Mouse (Mus musculus): Measurements from ENCODE around the gene Tmem237.

The Tmem237 gene

GRCm38 (mm10) chr1:59119720-59120457 is at the start of gene Tmem237:
TSS of gene Tmem237 (minus strand) at chr1:59120408.
- peak; percentile 88 for DNase-seq

GRCm38 (mm10) chr1:59169586-59169985 is 49.4 kb upstream of the Tmem237 start:
- no peak for DNase-seq

DNA sequence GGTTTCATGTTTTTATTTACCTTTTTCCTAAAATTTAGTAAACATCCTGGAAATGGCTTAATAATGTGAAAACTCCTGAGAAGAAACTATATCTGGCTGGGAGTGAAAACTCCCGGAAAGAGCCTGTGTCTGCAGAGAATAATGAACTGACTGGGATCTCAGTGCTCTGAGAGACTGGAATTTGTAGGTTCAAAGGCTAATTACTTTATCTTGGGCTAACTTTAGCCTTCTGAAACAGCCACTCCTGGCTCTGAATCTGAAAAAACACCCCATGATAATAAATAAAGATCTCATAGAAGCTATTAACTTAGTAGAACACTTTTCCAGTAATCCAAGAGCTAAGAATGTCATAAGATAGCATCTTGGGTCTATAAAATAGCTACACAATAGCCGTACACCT is 48.3 kb upstream of the Tmem237 start:
- DNase-seq: no peak

DNA sequence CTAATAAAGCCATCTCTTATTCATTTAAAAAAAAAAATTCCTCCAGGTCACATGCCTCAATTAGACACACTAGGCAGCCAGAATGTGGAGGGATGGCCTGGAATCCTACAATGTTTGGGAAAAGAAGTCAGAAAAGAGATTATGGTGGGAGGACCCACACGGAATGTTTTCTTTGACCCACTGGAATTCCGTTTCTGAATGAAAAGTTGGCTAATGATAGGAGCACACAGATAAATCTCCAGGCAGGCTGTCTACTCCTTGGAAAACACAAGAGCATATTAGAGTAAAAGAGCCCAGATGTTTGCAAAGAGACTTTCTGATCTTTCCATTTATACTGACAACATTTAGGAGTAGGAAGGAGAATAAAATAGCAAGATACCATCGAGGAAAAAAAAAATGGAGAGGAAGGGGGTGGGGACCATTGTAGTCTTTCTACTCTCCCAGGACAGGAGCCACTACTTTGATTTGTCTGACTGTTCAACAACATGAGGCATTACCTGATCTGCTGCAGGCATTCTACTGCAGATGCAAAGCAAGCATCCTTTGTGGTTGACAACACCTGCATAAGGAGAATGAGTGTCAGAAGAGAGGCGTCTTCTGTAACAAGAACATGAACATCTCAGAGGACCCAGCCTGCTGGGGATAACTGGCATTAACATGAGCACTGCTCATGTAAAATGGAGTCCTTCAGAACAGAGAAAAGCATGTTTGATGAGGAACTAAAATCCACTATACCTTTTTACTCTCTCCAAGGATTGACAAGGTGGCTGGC is 47.6 kb upstream of the Tmem237 start:
- no peak for DNase-seq

GRCm38 (mm10) chr1:59166232-59166905 is 46.2 kb upstream of the Tmem237 start:
- DNase-seq: no peak

GRCm38 (mm10) chr1:59163918-59164317 is 43.7 kb upstream of the Tmem237 start:
- no peak for DNase-seq

GRCm38 (mm10) chr1:59163030-59163461 is 42.8 kb upstream of the Tmem237 start, which contains the start of gene Mpp4:
TSS of gene Mpp4 (minus strand) at chr1:59163389.
- DNase-seq: no peak

DNA sequence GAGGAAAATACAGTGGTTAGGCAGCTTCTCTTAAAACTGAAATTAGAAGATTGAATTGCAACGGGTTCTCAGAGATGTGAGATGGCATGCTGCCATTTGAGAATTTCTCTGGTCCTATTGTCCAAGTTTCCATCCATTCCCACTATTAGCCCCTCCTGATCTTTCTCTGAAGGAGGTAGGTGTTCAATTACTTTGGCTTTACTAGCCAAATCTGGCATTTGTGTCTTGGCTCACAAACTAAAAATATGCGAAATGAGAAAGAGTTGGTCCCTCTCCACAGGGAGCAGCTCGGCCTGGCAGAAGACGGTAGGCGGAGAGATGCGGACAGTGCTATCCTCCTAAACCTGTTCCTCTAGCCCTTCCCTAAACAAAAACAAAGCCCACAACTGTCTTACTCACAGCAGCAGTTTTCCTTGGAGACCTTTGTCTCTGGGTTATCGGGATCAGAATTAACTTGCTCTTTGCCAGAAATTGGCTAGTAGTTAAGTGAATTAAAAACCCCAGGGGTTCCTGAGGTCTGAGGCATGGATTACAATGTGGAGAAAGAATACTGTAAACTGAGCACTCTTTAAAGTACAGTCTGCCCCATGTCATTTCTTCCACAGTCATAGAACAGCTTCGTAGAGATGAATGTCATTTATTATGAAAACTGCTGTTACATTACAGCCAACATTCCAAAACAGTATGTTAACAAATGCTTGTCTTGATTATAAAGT is 42.3 kb upstream of the Tmem237 start:
- DNase-seq: no peak

GRCm38 (mm10) chr1:59161396-59161795 is 41.2 kb upstream of the Tmem237 start:
- DNase-seq: no peak

DNA sequence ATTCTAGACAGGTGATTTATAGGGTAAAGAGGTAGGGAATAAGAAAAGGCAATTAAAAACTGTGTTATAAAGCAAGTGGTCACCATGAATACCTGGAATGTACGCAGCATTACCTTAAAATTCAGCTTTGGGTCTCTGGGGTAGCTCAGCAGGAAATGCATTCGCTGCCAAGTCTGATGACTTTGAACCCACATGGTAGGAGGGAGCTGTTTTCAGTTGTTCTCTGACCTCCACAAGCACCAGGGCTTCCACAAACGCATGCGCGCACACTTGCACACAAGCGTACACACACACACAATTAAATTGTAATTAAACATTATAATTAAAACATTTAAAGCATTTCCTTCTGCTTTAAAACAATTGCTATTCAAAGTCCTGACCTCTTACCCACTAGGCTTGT is 40.7 kb upstream of the Tmem237 start:
- DNase-seq: no peak

- DNase-seq: no peak
These were observed 38.9 kb upstream of the Tmem237 start for GRCm38 (mm10) chr1:59159136-59159535.

DNA sequence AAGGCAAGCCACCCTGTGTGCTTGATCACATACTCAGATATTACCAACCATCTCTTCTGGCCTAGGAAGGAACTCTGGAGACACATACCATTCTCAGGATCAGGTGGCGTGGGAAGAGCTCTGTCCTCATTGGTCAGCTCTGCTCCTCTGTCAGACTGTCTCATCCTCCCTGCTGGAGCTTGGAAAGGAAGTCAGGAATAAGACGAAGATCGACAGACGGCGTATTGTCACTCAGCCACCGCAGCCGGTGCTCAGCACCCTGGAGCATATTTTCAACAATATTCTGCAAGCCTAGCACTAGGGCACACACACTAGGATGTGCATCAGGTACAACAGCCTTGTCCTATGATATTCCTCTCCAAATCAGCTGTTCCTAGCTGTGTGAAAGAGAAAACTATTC is 38.3 kb upstream of the Tmem237 start:
- no peak for DNase-seq

GRCm38 (mm10) chr1:59157846-59158245 is 37.6 kb upstream of the Tmem237 start:
- DNase-seq: no peak

GRCm38 (mm10) chr1:59152346-59152745 is 32.1 kb upstream of the Tmem237 start:
- no peak for DNase-seq

DNA sequence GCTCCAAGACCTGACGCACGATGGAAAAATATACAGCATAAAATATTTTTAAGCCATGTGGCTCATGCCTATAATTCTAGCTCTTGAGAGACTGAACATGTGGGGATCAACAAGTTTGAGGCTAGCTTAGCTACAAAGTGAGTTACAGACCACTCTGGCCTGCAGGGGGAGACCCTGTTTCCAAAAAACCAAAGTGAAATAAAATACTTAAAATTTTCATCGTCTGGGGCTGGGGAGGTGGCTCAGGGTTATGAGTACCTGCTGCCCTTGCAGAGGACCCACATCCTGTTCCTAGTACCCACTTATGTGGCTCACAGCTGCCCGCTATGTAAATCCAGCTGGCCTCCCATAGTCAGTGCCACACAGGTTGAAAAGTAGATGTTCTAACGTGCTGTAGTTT is 30.3 kb upstream of the Tmem237 start:
- DNase-seq: no peak

GRCm38 (mm10) chr1:59144543-59144942 is 24.3 kb upstream of the Tmem237 start:
- no peak for DNase-seq

GRCm38 (mm10) chr1:59142809-59143208 is 22.6 kb upstream of the Tmem237 start:
- no peak for DNase-seq

- DNase-seq: no peak
These were observed 14.2 kb upstream of the Tmem237 start for GRCm38 (mm10) chr1:59134419-59134818.

GRCm38 (mm10) chr1:59128879-59129278 is 8.7 kb upstream of the Tmem237 start:
- no peak for DNase-seq

DNA sequence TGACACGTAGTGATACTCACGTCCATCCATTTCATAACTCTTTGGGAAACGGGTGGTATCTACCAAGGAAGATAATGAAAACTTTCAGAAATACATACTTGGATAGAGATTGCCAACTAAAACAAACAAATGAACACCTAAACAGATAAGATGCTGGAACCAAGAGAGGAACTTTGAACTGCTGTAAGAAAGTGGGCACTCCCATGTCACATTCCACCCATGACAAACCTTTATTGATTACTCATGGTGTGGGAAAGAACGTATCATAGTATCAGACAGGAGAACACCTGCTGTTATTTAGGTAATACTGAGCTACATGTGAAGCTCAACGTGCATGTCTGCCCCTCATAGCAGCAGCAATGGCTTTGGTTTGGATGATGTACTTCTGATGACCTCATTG is 5.3 kb upstream of the Tmem237 start:
- DNase-seq: no peak

DNA sequence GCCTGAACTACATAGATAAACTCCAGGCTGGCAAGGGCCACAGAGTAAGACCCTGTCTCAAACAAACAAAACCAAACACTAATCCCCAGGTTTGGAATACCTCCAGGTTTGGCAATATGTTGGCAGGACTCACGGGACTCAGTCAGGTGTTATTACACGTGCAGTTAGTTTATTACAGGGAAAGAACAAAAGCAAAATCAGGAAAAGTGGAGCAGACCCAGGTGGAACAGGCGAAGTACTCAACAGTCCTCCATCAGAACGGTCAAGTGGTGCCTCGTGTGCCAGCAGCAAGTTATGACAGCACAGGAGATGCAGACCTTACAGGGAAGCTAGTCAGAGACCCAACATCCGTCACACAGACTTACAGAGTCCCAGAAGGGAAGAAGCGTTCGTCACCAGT is 9.7 kb downstream of the Tmem237 start:
- no peak for DNase-seq

GRCm38 (mm10) chr1:59102071-59102470 is 18.1 kb downstream of the Tmem237 start:
- no peak for DNase-seq

DNA sequence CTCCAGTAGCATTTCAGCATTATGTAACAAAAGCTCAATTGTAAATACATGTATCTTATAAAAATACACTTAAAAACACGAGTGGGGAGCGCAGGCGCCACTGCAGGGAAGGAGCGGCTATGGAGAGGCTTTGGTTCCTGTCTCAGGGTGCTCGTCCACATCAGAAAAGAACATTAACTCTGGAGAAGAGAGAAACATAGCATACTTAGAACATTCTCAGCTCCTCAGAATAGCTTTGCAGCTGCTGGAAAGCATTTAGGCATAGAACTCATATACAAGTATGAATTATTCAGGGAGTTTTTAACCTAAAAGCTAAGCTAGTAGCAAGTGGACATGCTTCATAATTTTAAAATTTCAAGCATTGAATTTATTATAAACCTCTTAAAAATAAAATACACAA is 19.2 kb downstream of the Tmem237 start:
- no peak for DNase-seq
